Mouse (Mus musculus): Measurements from ENCODE around the gene Dgat2.

Dgat2 gene

GRCm38 (mm10) chr7:99191411-99191810 lies 8.9 kb upstream of the Dgat2 start:
- DNase-seq: no peak

GRCm38 (mm10) chr7:99189885-99190284 lies 7.4 kb upstream of the Dgat2 start:
- no peak for DNase-seq

GRCm38 (mm10) chr7:99188630-99189029 lies 6.1 kb upstream of the Dgat2 start:
- no peak for DNase-seq

- DNase-seq: no peak
Observed at GRCm38 (mm10) chr7:99187451-99187850, 4.9 kb upstream of the Dgat2 start.

DNA sequence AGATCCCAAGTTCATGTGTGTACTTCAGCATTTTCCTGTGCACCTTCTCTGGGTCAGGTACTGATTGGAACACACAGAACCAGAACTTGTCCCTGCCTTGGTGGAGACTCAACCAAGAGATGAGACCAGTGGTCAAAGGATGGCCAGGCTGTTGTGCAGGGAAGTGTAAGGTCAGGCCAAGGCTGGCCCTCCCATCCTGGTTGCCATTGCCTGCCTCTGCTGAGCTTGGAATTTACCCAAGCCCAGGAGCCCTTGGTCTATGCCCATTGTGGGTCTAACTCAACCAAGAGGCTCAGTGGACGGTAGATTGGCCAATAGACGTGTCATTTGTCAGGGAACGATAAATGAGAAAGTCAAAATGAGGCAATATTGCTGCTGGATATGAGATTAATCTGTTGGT lies 2.9 kb upstream of the Dgat2 start:
- DNase-seq: no peak

GRCm38 (mm10) chr7:99183751-99184150 lies 1.2 kb upstream of the Dgat2 start:
- DNase-seq: no peak

DNA sequence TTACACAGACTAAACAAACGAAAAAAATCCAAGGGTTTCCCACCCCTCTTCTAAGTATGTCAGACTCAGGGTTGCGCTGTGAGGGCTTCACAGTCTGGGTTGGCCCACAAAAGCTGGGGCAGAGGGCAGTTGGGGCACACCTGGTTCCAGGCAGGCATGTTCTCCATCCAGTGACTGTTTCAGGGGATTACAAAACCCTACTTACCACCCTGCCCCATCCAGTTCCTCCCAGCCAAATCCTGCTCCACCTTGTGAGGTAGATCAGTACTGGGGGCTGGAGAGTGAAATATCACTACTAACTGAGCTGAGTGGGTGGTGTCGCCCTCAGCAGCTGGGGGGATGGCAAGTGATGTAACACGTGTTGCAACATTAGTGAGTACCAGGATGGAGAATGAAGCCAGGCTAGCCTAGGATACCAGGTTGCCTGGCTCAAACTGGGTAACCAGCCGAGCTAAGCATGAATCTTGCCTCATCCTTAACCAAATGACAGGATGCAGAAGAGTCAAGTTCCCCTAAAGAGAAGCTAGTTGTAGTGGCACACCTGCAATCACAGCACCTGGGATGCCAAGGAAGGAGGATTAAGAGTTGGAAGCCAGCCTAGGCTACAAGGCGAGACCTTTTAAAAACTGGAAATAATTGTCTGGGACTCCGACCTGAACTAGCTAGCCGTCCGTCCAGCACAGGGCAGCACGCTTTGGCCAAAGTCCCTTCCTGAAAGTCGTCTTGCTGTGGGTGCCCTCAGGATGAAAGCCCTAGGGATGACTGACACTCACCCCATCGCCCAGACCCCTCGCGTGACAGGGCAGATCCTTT lies 694 bp downstream of the Dgat2 start:
- DNase-seq: no peak

DNA sequence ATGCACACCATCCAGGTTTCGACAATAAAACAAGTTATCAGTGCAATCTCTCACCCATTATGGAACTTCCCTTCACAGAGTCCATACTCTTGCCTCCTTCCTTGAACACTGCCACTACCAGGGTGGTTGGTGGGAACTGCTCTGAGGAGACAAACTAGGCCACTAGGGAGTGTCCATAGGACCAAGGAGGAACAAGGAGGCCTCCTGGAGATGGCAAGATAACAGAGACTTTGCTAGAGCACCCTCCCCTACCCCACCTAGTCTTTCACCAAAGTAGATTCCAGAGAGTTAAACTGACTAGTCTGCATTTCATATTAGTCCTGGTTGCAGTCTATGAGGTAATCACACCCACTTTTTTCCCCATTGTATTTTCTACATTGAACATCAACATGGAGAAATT lies 2.4 kb downstream of the Dgat2 start:
- no peak for DNase-seq

GRCm38 (mm10) chr7:99179271-99179670 lies 3.2 kb downstream of the Dgat2 start:
- DNase-seq: no peak

DNA sequence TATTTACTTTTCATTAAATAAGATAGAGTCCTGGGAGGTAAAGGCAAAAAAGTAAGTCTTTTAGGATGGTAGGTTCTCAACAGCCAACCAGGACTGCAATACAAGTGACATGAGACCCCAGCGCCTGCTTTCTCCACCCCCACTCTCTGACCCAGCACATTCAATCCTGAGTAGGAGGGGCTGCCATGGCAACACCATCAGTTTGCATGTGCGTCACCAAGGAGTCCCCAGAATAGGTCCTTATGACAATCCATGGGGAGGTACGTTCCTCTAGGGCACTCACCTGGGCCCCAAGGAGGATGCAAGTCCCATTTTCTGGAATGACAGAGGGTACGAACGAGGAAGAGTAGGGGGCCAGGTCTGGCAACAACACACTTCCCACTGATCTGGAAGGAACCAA lies 5.1 kb downstream of the Dgat2 start:
- no peak for DNase-seq

DNA sequence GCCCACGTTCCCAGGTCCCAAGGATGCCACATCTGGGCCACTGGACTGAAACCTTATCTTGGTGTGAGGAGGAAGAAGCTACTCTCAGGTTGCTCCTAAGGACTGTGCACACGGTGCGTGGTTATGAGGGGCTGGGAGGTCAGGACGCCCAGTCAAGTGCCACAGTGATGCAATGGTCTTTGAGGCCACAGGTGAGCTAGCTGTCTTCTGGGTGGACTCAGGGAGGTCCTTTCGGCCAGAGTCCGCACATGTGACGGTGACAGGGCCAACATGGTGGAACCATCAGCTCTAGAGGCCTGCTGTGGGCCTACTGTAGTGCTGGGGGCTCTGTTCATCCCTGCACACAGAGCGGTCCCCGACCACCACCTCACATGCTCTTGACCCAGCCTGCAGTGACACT lies 6.9 kb downstream of the Dgat2 start:
- DNase-seq: no peak

DNA sequence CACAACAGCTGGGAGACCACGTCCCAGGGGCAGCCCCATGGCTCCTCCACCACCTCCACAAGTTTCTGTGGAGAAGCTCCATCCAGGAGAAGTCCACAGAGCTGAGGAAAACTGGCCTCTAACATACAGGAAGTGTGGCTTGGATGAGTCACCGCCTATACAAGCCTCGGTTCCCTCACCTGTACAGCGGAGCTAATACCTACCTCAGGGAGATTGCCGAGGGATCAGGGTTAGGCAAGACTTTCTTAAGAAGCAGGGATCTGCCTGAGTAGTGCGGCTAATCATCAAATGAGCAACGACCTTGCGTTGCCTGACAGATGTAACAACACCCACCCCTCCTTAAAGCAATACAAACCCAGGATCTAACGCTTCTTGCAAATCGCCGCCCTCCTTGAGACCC lies 7.4 kb downstream of the Dgat2 start:
- no peak for DNase-seq

DNA sequence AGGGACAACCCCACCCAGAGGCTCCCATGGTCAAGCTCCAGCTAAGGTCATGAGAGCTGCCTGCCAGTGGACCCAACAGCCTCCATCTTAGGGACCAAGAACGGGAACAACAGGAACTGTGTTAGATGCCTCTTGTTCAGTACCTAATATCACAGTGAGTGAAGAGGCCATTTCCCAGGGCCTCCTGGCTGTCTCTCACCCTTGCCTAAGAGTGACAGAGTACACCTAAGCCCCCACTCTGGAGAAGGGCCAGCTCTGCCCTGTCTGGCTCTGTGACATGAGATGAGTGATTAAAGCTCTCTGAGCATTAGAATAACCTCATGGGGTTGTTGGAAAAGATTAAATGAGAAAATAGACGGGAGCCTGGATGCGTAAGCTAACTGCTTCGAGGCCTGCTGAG lies 8.5 kb downstream of the Dgat2 start:
- DNase-seq: no peak

DNA sequence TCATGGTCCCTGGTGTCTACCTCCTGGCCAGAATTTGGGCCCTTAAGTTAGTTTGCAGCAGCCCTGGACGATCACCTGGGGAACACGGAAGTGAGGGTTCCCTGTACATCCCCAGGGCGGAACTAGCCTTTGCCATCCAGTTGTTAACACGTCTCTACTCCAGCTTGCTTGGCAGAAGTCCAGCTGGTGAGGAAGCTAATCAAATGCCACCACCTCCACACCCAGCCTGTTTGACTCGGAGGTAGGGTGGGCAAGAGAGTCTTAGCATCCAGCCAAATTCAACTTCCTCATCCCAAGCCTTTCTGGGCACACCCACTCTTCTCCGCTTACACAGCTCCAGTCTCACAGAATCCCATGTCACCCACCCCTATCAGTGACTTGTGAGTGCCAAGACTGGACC lies 9.6 kb downstream of the Dgat2 start:
- no peak for DNase-seq

GRCm38 (mm10) chr7:99171730-99172463 lies 10.6 kb downstream of the Dgat2 start:
- DNase-seq: no peak

DNA sequence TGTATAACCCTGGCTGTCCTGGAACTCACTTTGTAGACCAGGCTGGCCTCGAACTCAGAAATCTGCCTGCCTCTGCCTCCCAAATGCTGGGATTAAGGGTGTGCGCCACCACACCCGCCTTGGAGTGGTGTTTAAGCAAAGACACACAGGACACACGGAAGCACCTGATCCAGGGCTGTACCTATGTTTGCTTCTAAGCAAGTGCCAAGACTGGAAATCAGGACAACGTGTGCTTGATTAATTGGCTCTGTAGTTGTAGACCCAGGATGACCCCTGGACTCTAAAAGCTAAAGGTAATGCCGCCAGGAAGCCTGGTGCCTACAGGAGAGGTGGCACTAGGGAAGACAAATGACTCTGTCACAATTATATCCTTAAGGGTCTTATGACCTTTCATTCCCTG lies 12.0 kb downstream of the Dgat2 start:
- DNase-seq: no peak

DNA sequence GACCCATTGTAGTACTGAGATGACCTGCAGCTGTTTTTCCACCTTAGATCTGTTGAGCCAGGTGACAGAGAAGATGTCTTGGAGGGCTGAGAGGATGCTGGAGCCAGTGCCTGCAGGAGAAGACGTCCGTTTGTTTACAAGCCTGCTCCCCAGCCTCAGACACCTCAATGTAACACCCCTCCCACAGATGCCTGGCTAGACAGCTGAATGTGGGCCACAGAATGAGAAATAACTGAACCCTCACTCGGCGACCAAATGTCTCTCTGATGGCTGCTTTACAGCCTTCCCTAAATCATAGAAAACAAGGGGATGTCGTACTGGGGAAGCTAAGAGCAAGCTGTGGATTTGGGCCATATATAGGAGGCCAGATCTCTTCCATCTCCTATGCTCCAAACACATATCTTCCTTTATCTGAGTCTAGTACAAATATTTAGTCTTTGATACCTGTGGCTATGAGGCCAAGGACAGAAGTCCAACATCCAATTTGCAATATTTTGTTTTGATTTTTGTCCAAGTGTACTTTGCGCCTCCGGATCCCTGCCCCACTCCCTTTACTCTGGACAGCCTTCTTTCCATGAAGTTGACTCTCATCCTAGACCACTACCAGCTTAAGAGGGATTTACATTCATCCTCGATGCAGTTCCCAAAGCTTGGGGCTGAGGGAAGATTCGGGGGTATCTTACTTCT lies 12.7 kb downstream of the Dgat2 start:
- DNase-seq: no peak

GRCm38 (mm10) chr7:99168756-99169155 lies 13.8 kb downstream of the Dgat2 start:
- DNase-seq: no peak

GRCm38 (mm10) chr7:99167939-99168338 lies 14.6 kb downstream of the Dgat2 start:
- no peak for DNase-seq

DNA sequence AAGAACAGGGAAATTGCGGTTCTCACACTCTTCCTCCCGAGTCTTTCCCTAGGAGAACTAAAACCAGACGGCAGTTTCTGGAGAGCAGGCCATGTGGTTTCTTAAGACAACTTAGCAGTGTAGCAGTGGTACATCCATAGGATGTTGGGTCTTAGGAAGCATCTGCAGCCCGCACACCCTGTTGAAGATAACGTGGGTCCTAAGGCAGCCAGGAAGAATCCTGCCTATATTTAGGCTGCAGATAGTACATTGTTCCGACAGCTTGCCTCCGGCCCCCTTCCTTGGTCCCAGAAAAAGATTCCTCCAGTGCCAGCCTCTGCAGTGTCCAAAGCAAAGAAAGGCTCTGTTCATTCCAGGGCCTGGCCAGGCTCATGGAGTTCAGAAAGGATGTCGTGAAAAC lies 16.4 kb downstream of the Dgat2 start:
- DNase-seq: no peak

DNA sequence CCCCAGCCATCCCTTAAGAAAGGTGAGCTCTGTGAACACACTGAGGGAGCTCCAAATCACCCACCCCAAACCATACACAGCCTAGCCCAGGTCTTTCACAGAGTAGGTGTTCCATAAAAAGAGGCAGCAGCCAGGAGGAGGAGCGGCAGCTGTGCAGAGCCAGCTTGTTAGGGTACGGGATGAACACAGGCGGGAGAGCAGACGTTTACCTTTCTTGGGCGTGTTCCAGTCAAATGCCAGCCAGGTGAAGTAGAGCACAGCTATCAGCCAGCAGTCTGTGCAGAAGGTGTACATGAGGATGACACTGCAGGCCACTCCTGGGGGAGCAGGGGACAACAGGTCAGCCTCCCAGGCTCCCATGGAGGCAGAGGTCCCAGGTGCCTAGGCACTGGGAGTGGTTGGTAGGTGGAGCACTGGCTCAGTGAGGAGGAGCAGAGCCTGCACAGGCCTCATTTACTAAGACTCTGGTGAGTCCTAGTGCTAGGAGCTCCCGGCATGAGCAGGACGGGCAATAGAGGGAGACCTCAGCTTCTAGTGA lies 17.6 kb downstream of the Dgat2 start:
- no peak for DNase-seq

GRCm38 (mm10) chr7:99162462-99162861 lies 20.1 kb downstream of the Dgat2 start:
- no peak for DNase-seq

DNA sequence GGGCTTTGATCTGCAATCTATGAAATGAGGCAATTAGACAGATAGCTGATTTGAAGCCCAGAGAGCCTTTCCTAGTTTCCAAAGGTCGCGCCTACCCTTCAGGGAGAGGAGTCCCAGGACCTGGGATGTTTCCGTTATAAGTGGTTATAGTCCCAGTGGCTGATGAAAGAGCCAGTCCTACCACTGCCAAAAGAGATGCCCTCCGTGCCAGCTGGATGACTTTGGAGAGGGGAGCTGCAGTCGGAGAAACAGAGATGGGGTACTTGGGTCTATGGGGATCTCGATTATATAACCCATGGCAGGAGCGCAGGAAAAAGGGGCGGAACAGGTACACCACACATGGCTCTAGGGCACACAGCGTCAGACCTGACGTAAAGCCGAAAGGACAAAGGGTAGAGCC lies 20.6 kb downstream of the Dgat2 start:
- no peak for DNase-seq

- DNase-seq: no peak
Observed at GRCm38 (mm10) chr7:99161529-99161928, 21.0 kb downstream of the Dgat2 start.

Data from cerebellum, adult 9-11 months (tissue).